In genomic region chr5:111901678-111902077, GRCm38 (mm10) we compare ENCODE assay signal across 11 mouse cellular contexts.
A peak's percentile ranks its signal among the peaks of the same experiment; 100 is the strongest.
DNase-seq lines count a peak whose midpoint lies in the region; ATAC-seq and TF ChIP-seq lines count a peak whose summit lies in the region.
"Had no signal": no experiment of that assay in that cellular context is flagged by ENCODE, and none has a peak within 500 bp of the region (broad histone marks: within the 10 kb centered on the region; RNA-seq: fewer than 3 reads in every experiment).

No protein-coding gene starts in this region.

- no peak for ATAC-seq in forebrain, embryonic 11.5 days (replicated peaks; ENCODE audit: low FRiP score)
- ATAC-seq in forebrain, embryonic 15.5 days (replicated peaks): no peak
- no peak for ATAC-seq in midbrain, postnatal 0 days (ENCODE audit: low FRiP score)
- no peak for ATAC-seq in midbrain, embryonic 14.5 days (ENCODE audit: low FRiP score, low TSS enrichment)

- H3K4me3 ChIP-seq in forebrain, embryonic 11.5 days (ENCODE audit: low read depth, low read length): no peak overlapping the region
- H3K4me3 ChIP-seq in forebrain, embryonic 15.5 days: no peak overlapping the region
- H3K4me3 ChIP-seq in midbrain, postnatal 0 days (ENCODE audit: low read depth, low read length): no peak overlapping the region
- H3K4me3 ChIP-seq in midbrain, embryonic 14.5 days (replicated peaks; ENCODE audit: low read depth, low read length): no peak overlapping the region
- H3K4me3 ChIP-seq: embryonic facial prominence, embryonic 12.5 days; liver, embryonic 15.5 days had no signal

- H3K27me3 ChIP-seq in forebrain, embryonic 11.5 days (ENCODE audit: control insufficient read depth, insufficient read depth, low read length): no peaks in the 10 kb centered on the region
- no peaks in the 10 kb centered on the region for H3K27me3 ChIP-seq in forebrain, embryonic 15.5 days
- 0 out of 2 replicates have a peak, but pooled peaks cover 6% of the 10 kb centered on the region for H3K27me3 ChIP-seq in midbrain, postnatal 0 days (ENCODE audit: insufficient read depth, low read length)
- H3K27me3 ChIP-seq in midbrain, embryonic 14.5 days (ENCODE audit: control insufficient read depth, insufficient read depth, low read length): no peaks in the 10 kb centered on the region
- H3K27me3 ChIP-seq: CH12.LX; liver, embryonic 15.5 days had no signal

- TF ChIP-seq CTCF in midbrain, postnatal 0 days (IDR thresholded peaks at IDR 0.05): no peak

- 28% methylated on average over 5 of the region's 5 CpGs for WGBS in forebrain, embryonic 11.5 days
- 29% methylated on average over 5 of the region's 5 CpGs for WGBS in forebrain, embryonic 15.5 days
- WGBS in midbrain, postnatal 0 days: 27% methylated on average over 5 of the region's 5 CpGs
- 16% methylated on average over 5 of the region's 5 CpGs for WGBS in midbrain, embryonic 14.5 days

- no peaks in the 10 kb centered on the region for H3K9me3 ChIP-seq in forebrain, embryonic 11.5 days (ENCODE audit: control insufficient read depth, low read length)
- no peaks in the 10 kb centered on the region for H3K9me3 ChIP-seq in forebrain, embryonic 15.5 days
- no peaks in the 10 kb centered on the region for H3K9me3 ChIP-seq in midbrain, postnatal 0 days (ENCODE audit: low read length)
- no peaks in the 10 kb centered on the region for H3K9me3 ChIP-seq in midbrain, embryonic 14.5 days (ENCODE audit: control insufficient read depth, low read length)
- H3K9me3 ChIP-seq: embryonic facial prominence, embryonic 12.5 days; liver, embryonic 15.5 days had no signal

- H3K27ac ChIP-seq in forebrain, embryonic 11.5 days (ENCODE audit: low read depth, low read length): no peak overlapping the region
- H3K27ac ChIP-seq in forebrain, embryonic 15.5 days (replicated peaks): no peak overlapping the region
- H3K27ac ChIP-seq in midbrain, postnatal 0 days (ENCODE audit: low read depth, low read length): no peak overlapping the region
- H3K27ac ChIP-seq in midbrain, embryonic 14.5 days (replicated peaks; ENCODE audit: low read depth, low read length): no peak overlapping the region
- H3K27ac ChIP-seq: embryonic facial prominence, embryonic 12.5 days; liver, embryonic 15.5 days had no signal

- no peak overlapping the region for H3K9ac ChIP-seq in forebrain, embryonic 11.5 days (ENCODE audit: low read length)
- no peak overlapping the region for H3K9ac ChIP-seq in forebrain, embryonic 15.5 days (replicated peaks)
- H3K9ac ChIP-seq in midbrain, postnatal 0 days (replicated peaks; ENCODE audit: low read length, poor library complexity, severe bottlenecking): no peak overlapping the region
- H3K9ac ChIP-seq in midbrain, embryonic 14.5 days (replicated peaks; ENCODE audit: low read length): no peak overlapping the region
- H3K9ac ChIP-seq: embryonic facial prominence, embryonic 12.5 days; liver, embryonic 15.5 days had no signal

- DNase-seq in forebrain, embryonic 11.5 days (ENCODE audit: low spot score): peak; percentile 78
- DNase-seq in midbrain, postnatal 0 days (ENCODE audit: low spot score): peak; percentile 39
- no peak for DNase-seq in midbrain, embryonic 14.5 days
- DNase-seq in kidney, postnatal 25 days: peak; percentile 46 to 68
- peak; percentile 27 for DNase-seq in testis, postnatal 14 days (ENCODE audit: low spot score)
- no peak for DNase-seq in MN1 (ENCODE audit: low spot score)
- no peak for DNase-seq in spleen, adult 12 weeks (ENCODE audit: low spot score)

- no peak overlapping the region for H3K4me2 ChIP-seq in forebrain, embryonic 11.5 days (ENCODE audit: low read depth, low read length, severe bottlenecking)
- H3K4me2 ChIP-seq in forebrain, embryonic 15.5 days (replicated peaks): no peak overlapping the region
- H3K4me2 ChIP-seq in midbrain, postnatal 0 days (ENCODE audit: low read depth, low read length, poor library complexity, severe bottlenecking): no peak overlapping the region
- H3K4me2 ChIP-seq in midbrain, embryonic 14.5 days (ENCODE audit: low read length): no peak overlapping the region
- H3K4me2 ChIP-seq: embryonic facial prominence, embryonic 12.5 days; liver, embryonic 15.5 days had no signal

- H3K4me1 ChIP-seq in forebrain, embryonic 11.5 days (replicated peaks; ENCODE audit: control insufficient read depth, insufficient read depth, low read length): peaks cover 19% of the 10 kb centered on the region
- H3K4me1 ChIP-seq in forebrain, embryonic 15.5 days: peaks cover 18% of the 10 kb centered on the region
- H3K4me1 ChIP-seq in midbrain, postnatal 0 days (ENCODE audit: insufficient read depth, low read length): 0 out of 2 replicates have a peak, but pooled peaks cover 7% of the 10 kb centered on the region
- H3K4me1 ChIP-seq in midbrain, embryonic 14.5 days (ENCODE audit: control insufficient read depth, insufficient read depth, low read length): peaks cover 14% of the 10 kb centered on the region
- H3K4me1 ChIP-seq: liver, embryonic 15.5 days had no signal

- no peaks in the 10 kb centered on the region for H3K36me3 ChIP-seq in forebrain, embryonic 11.5 days (ENCODE audit: control insufficient read depth, insufficient read depth, low read length)
- H3K36me3 ChIP-seq in forebrain, embryonic 15.5 days: no peaks in the 10 kb centered on the region
- H3K36me3 ChIP-seq in midbrain, postnatal 0 days (ENCODE audit: insufficient read depth, low read length): no peaks in the 10 kb centered on the region
- H3K36me3 ChIP-seq in midbrain, embryonic 14.5 days (ENCODE audit: control insufficient read depth, insufficient read depth, low read length): no peaks in the 10 kb centered on the region
- H3K36me3 ChIP-seq: embryonic facial prominence, embryonic 12.5 days; liver, embryonic 15.5 days had no signal

Comparison
In these comparisons a context has a peak if more than half of its experiments do, and no peak if none do; other contexts are left out.
1. DNase-seq: peak in forebrain, embryonic 11.5 days (single experiment), midbrain, postnatal 0 days (single experiment), kidney, postnatal 25 days (2 of 2) and testis, postnatal 14 days (single experiment); none in midbrain, embryonic 14.5 days (single experiment), MN1 (single experiment) and spleen, adult 12 weeks (single experiment).